Mouse (Mus musculus): ENCODE measurements around the gene Map2k4.

DNA sequence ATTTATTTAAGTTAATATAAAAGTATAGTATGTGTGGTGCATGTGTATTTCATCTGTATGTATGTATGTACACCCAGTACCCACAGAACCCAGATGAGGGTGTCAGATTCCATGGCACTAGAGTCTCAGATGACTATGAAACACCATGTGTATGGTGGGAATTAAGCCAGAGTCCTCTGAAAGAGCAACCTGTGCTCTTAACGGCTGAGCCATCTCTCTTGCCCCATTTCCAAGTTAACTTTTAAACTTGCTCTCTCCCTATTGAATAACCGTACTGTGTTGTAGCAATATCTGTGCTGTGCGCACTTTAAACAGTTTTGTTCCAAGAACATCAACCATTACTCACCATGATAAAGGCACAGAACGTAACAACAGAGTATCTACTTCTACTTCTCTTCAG, 33.9 kb downstream of the Map2k4 start:
- no peak for TF ChIP-seq CTCF (IDR thresholded peaks at IDR 0.05; ENCODE audit: borderline replicate concordance, extremely low read depth, insufficient read depth, insufficient read length)
- no peak for TF ChIP-seq POLR2A (IDR thresholded peaks at IDR 0.05; ENCODE audit: borderline replicate concordance, extremely low read depth, insufficient read depth, insufficient read length, poor library complexity, severe bottlenecking)

Measured in brain, embryonic 14.5 days (tissue).